Mouse (Mus musculus) MEL-GATA-1-ER (cell line): ENCODE measurements around the gene Lmx1b.

Experiments
- DNase-seq: peaks from one replicate; pipeline ENCODE4 v3.0.0-alpha.2; 2012; ENCODE audit warnings: low read depth; ENCODE audit errors: extremely low read depth

Lmx1b gene

DNA sequence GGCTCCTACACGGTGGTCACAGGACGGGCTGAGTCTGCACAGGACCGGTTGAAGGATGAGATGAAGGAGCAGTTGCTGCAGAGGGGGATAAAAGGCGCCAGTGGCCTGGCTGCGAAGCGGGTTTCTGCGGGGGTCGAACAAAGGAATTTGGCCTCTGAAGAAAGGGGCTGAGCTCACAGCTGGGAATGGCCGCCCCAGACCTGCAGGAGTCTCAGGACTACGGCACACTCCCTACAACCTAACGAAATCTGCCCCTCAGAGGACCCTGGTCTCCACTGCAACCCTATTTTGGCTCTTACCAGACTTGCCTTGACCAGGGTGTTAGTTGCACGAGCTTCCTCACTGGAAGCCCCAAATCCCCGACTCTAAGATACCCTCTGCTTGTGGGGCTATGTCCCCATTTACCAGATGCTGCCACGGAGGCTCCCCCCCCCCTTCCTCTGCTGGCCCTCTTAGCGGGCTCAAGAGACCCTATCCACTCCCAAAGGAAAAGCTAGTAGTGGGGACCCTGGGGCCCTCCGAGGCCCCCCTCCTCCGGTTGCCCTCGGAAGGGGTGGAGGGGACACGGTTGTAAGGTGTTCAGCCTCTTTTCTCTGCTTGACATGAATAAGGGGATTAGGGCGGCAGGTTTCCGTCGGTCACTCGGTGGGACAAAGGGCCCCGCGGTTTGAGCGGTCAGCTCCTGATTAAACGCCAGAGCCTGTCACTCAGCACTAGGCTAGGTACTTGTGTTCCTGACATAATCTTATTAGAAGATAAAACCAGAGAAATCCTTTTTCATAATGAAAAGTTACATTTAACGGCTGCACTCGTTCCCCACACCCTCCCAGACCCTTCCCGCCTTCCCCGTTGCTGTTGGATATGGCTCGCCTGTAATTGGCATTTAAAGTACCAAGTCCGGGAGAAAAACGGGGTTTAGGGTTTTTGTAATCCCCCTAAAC, 10.0 kb downstream of the Lmx1b start:
- no peak for DNase-seq

DNA sequence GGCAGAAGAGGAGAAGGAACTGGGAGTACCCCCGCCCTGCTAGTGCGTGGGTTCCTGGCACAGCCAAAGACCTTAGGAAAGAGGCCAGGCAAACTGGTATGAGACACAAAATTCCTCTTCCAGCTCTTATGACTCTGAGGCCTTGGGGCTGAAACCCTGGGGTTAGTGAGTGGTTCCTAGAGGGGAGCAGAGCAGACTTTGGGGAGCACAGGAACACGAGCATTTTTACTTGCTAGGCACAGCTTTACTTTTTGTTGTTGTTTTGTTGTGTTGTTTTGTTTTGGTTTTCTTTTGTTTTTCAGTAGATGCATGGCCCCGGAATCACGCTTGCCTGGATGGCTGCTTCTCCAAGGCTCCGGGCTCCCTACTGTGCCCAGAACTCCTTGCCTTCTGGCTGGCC, 10.7 kb downstream of the Lmx1b start:
- no peak for DNase-seq

GRCm38 (mm10) chr2:33628791-33629190, 11.5 kb downstream of the Lmx1b start:
- no peak for DNase-seq

DNA sequence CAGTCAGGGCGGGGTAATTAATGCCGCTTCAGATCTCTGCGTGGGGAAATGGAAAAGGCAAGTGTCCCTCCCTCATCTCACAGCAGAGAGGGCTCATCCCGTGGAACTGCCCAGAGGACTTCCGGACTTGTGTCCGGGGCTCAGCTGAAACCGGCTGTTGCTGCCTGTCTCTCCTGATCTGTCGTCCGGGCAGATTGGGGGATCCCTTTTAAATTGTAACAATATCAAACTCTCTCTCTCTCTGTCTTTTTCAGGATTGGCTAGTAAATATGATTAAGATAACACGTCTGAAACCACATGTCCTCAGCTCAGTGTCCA, 13.3 kb downstream of the Lmx1b start:
- DNase-seq: no peak

DNA sequence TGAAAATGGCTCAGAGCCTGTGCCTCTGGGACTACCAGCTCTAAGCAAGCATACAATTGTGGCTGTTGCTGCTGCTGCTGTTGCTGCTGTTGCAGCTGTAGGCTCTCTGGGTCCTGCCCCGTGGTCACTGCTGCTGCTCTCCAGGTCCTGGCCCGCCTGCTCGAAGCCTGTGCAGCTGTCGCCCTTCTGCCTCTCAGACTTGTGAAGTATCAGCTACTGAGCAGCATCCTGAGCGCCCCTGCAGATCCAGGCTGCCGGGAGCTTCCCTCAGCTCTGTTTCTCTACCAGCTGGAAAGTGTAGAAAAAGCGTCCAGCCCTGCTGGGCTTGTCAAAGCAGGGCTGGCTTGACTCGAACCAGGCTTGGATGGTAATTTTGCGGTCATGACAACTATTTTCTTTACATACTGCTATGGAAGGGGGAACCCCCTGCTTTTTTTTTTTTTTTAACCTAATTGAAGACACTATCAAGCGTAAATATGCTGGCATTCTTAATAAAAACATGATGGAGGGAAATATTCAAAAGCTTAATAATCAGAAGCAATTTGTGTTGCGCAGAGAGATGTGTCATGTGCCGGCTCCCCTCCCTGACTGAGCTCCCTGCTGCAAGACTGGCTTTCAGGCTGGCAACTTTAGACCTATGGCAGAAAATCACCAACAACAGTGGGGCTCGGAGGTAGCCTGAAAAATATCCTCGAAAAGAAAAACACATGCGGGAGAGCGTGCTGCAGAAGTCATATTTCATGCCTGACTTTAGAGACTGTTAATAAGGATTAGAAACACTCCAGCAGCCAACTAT, 13.9 kb downstream of the Lmx1b start:
- DNase-seq: no peak

DNA sequence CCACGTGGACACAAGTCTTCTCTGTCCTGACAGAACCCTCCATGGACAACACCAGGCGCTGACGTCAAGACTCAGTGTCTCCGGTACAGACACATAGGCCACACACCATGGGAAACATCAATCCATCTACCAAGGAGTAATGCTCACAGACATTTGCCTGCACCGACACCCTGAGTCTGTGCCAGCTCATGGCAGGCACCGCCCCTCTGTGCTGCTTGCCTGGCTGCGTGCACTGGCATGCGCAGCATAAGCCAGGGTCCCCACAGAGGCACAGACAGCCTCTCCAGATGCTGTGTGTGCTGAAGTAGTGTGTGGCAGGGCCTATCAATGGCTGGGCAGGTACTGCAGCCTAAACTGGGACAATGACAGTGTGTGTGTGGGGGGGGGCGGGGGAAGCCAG, 22.6 kb downstream of the Lmx1b start:
- DNase-seq: no peak

DNA sequence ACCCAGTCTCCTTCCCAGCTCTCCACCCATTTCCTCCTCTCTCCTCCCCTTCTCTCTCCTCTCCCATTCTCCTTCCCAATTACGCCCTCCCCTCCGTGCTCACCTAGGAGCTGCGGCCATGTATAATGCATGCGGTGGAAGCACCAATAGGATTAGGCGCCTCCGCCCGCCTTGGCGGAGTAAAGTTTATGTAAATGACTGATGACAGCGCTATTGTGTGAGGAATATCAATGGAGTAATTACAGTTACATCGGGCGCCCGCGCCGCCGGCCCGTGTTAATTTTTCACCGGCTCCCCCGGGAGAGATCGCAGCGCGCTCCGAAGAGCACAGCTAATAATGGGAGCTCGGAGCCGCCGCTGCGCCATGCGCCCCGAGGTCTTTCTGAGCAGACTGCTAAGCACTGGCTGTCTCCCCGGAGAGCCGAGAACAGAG, 23.9 kb downstream of the Lmx1b start:
- DNase-seq: no peak

DNA sequence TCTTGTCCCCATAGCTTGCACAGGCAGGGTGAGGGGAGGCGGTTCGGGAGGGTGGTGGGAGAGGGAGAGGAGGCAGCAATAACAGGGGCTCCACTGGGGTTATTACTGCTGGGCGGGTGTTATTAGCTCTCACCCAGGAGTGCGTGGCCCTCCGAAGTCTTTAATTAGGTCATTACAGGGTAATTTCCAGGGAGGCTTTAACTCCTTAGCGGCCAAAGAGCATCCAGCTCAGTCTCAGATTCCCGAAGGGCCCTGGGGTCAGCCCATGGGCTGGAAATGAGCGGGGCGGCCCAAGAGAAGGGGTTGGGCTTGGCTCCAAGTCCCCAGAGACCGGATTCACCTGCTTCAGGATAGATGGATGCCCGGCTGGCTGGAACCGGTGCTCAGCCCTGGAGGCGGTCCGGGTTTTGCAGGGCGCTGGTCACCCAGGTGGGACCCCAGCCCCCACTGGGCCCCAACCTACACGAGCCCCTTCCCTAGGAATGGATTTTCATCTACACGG, 24.4 kb downstream of the Lmx1b start:
- no peak for DNase-seq

GRCm38 (mm10) chr2:33605487-33606256, 34.6 kb downstream of the Lmx1b start:
- no peak for DNase-seq

- DNase-seq: no peak
Observed at GRCm38 (mm10) chr2:33604846-33605486, 35.3 kb downstream of the Lmx1b start.

DNA sequence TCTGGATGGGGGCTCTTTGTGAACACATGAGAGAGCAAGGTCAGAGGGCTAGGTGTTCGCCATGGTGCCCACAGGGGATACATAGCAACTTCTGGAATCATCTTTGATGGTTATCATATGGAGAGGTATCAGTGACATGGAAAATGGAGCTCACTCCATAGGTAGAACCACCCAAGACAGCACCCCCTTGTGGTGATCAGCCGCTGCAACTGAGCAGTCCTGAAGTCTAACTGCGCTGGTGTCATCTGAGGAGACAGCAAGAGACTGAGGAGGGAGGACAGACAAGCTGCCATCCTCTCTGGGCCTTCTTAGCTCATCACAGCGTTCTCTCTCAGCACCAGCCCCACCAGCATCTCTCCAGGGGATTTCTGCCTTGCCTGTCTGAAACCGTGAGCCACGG, 39.8 kb downstream of the Lmx1b start:
- peak; percentile 5 for DNase-seq

DNA sequence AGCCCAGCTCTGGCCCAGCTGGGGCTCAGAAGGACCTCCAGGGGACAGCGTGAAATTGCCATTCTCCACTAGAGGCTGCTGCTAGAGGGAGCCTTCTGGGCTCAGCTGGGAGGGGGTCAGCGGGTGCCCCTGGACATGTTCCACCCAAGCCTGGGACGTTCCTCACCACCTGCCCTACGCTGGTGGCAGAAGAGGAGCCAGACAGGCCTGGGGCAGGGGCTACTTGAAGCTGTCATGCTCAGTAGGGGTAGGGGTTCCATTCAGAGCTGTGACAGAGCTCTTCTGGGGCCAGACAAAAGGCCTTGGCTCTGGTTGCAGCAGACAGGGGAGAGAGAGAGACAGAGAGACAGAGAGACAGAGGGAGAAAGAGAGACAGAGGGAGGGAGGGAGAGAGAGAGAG, 42.9 kb downstream of the Lmx1b start:
- DNase-seq: no peak

- DNase-seq: no peak
Observed at GRCm38 (mm10) chr2:33595085-33595423, 45.3 kb downstream of the Lmx1b start.

GRCm38 (mm10) chr2:33594181-33595084, 45.9 kb downstream of the Lmx1b start:
- no peak for DNase-seq

- no peak for DNase-seq
Observed at GRCm38 (mm10) chr2:33592931-33593555, 47.3 kb downstream of the Lmx1b start.

GRCm38 (mm10) chr2:33589280-33589679, 51.0 kb downstream of the Lmx1b start:
- no peak for DNase-seq

DNA sequence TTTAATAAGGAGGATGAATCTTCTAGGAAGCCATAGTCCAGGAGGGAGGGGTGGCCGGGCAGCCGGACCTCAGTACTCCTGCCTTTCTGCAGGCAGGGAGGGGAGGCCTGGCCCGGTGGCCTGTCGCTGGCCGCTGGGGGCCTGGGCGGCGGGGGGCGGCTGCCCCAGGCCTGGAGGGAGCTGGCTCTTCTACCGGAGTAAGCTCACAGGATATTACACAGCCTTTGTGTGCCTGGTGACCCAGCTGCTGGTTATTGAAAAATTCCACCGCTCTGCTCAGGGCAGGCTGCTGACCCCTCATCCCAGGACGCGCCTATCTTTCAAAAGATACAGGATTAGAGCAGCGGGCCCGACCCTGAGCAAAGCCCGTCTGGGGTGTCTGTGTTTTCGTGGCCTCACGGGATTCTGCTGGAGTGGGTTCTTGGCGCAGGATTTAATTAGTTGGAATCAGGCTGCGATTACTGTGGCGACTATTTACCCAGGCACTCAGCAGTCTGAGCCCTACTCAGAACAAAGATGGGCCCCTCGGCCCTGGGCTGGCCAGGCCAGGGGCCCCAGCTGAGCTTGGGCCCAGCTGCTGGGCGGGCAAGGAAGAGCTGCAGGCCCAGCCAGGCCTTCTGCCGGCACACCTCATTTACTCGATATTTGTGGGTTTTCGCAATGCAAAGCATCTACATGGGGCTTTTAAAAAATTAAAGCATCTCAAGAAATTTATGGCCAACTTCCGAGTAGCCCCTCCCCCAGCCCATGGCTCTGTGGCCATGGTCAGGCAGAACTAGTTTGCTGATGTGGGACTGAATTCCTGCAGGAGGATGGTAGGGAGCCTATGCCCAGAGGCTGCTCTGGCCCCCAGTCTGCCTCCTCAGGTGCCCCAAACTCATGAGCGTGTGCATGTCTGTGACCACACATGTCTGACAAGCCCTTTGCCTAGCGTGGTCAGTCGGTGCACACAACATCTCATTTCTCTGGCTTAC, 55.1 kb downstream of the Lmx1b start:
- no peak for DNase-seq

DNA sequence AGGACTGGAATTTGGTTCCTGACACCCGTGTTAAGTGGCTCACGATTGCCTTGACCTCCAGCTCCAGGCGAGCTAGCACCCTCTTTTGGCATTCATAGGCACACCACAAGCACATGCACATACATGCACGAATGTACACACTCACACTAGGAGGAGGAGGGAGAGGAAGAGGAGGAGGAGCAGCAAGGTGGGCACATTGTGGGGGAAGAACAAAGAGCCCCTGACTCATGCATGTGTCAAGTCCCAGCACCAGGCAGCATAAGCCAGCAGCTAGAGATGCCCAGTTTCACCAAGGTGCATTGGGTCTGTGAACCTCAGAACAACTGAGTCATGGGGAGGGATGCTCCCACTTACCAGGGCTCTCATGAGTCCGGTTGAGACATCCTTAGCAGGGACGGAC, 56.5 kb downstream of the Lmx1b start:
- DNase-seq: no peak

GRCm38 (mm10) chr2:33583317-33583716, 57.0 kb downstream of the Lmx1b start:
- DNase-seq: no peak
